20 mouse cellular contexts compared by ENCODE assay signal in genomic region chr10:43485751-43486268, GRCm38 (mm10). TPM values are rescaled to one million over a fixed set of nuclear protein-coding genes. Genes with fewer than 3 reads are reported as not detected.
A peak's percentile ranks its signal among the peaks of the same experiment; 100 is the strongest.
DNase-seq lines count a peak whose midpoint lies in the region; ATAC-seq and TF ChIP-seq lines count a peak whose summit lies in the region.
"Had no signal": no experiment of that assay in that cellular context is flagged by ENCODE, and none has a peak within 500 bp of the region (broad histone marks: within the 10 kb centered on the region; RNA-seq: fewer than 3 reads in every experiment).

No protein-coding gene starts in this region.

- TF ChIP-seq EP300 in lung, postnatal 0 days (IDR thresholded peaks at IDR 0.05), result no peak

- DNase-seq in heart, embryonic 10.5 days (ENCODE audit: low spot score), result no peak
- DNase-seq in heart, adult 9 months (ENCODE audit: low spot score in 2 of 2), result no peak
- DNase-seq in 416B (ENCODE audit: low read depth), result peak; percentile 42
- peak; percentile 69 for DNase-seq in A20 (ENCODE audit: low read depth, low spot score)
- DNase-seq in embryo, embryonic 11 days, result no peak
- no peak for DNase-seq in lung, postnatal 0 days (ENCODE audit: low spot score)
- DNase-seq: adrenal gland, adult 2 months; adrenal gland, postnatal 25 days; cerebellum, adult 2 months; cerebellum, postnatal 10 days; forebrain, postnatal 0 days; gastrocnemius, postnatal 36 days; kidney, adult 9 months had no signal

- WGBS in heart, embryonic 10.5 days, result 85% methylated on average over 6 of the region's 6 CpGs
- 73% methylated on average over 6 of the region's 6 CpGs for WGBS in lung, postnatal 0 days

- H3K27me3 ChIP-seq in heart, embryonic 10.5 days (ENCODE audit: insufficient read depth, poor library complexity, severe bottlenecking), result no peaks in the 10 kb centered on the region
- H3K27me3 ChIP-seq in lung, postnatal 0 days (replicated peaks; ENCODE audit: insufficient read depth, low read length), result no peaks in the 10 kb centered on the region
- H3K27me3 ChIP-seq: embryonic facial prominence, embryonic 13.5 days; forebrain, embryonic 13.5 days; heart, embryonic 12.5 days had no signal

- H3K36me3 ChIP-seq in heart, embryonic 10.5 days, result no peaks in the 10 kb centered on the region
- no peaks in the 10 kb centered on the region for H3K36me3 ChIP-seq in lung, postnatal 0 days (ENCODE audit: insufficient read depth, low read length)
- H3K36me3 ChIP-seq: embryonic facial prominence, embryonic 13.5 days; heart, embryonic 12.5 days had no signal

- peaks cover 71% of the 10 kb centered on the region for H3K4me1 ChIP-seq in heart, embryonic 10.5 days
- H3K4me1 ChIP-seq in lung, postnatal 0 days (ENCODE audit: insufficient read depth, low read depth, low read length), result 0 out of 2 replicates have a peak, but pooled peaks cover 4% of the 10 kb centered on the region

- H3K4me2 ChIP-seq in lung, postnatal 0 days (replicated peaks; ENCODE audit: low read depth, low read length), result no peak overlapping the region
- H3K4me2 ChIP-seq: embryonic facial prominence, embryonic 13.5 days; forebrain, embryonic 13.5 days; heart, embryonic 12.5 days; hindbrain, embryonic 14.5 days had no signal

- ATAC-seq in common myeloid progenitor, adult 5-6 weeks (replicated peaks; ENCODE audit: low read depth, poor library complexity, severe bottlenecking), result peak; percentile 42; the same call in 1 of the 2 replicates
- ATAC-seq in lung, postnatal 0 days, result no peak
- ATAC-seq: forebrain, embryonic 13.5 days; forebrain, postnatal 0 days; intestine, embryonic 16.5 days had no signal

- no peaks in the 10 kb centered on the region for H3K9me3 ChIP-seq in heart, embryonic 10.5 days
- H3K9me3 ChIP-seq in lung, postnatal 0 days (ENCODE audit: low read length), result no peaks in the 10 kb centered on the region
- H3K9me3 ChIP-seq: embryonic facial prominence, embryonic 13.5 days; forebrain, embryonic 13.5 days; heart, embryonic 12.5 days; hindbrain, embryonic 10.5 days had no signal

- no peak overlapping the region for H3K4me3 ChIP-seq in heart, embryonic 10.5 days
- H3K4me3 ChIP-seq in lung, postnatal 0 days (ENCODE audit: low read depth, low read length), result no peak overlapping the region
- H3K4me3 ChIP-seq: embryonic facial prominence, embryonic 13.5 days; forebrain, embryonic 13.5 days; heart, embryonic 12.5 days; hindbrain, embryonic 10.5 days had no signal

- no peak for TF ChIP-seq CTCF in lung, postnatal 0 days (IDR thresholded peaks at IDR 0.05)

- no peak overlapping the region for H3K9ac ChIP-seq in lung, postnatal 0 days (replicated peaks; ENCODE audit: low read depth)
- H3K9ac ChIP-seq: embryonic facial prominence, embryonic 13.5 days; forebrain, embryonic 13.5 days; forebrain, postnatal 0 days; heart, embryonic 12.5 days; hindbrain, embryonic 14.5 days had no signal

- H3K27ac ChIP-seq in heart, embryonic 10.5 days, result peak overlapping the region; percentile 43; the same call in 1 of the 2 replicates
- H3K27ac ChIP-seq in lung, postnatal 0 days (ENCODE audit: low read length), result no peak overlapping the region
- H3K27ac ChIP-seq: embryonic facial prominence, embryonic 13.5 days; forebrain, embryonic 13.5 days; hindbrain, embryonic 10.5 days; hindbrain, embryonic 14.5 days had no signal

RNA-seq across cellular contexts. Expression of gene Bend3, which starts 7.2 kb away (rescaled TPM):
- 5.4 and 5.8 TPM in 2 replicates for polyA plus RNA-seq in heart, embryonic 10.5 days (2016; fragmentation: Nextera tagmentation; extraction: Ambion mirVana)
- 6.8 and 8.4 TPM in 2 replicates for total RNA-seq in common myeloid progenitor, adult 5-6 weeks (2017)
- 0.81 and 0.89 TPM in 2 replicates for polyA plus RNA-seq in lung, postnatal 0 days (2015; fragmentation: Nextera tagmentation; extraction: Ambion mirVana)

RNA-seq across cellular contexts. Expression of gene Gm9803, which starts 38.1 kb away (rescaled TPM):
- polyA plus RNA-seq in heart, embryonic 10.5 days (2016; fragmentation: Nextera tagmentation; extraction: Ambion mirVana), result 15.2 and 15.9 TPM in 2 replicates
- 30.4 and 35.3 TPM in 2 replicates for total RNA-seq in common myeloid progenitor, adult 5-6 weeks (2017)
- polyA plus RNA-seq in lung, postnatal 0 days (2015; fragmentation: Nextera tagmentation; extraction: Ambion mirVana), result 9.1 and 21.1 TPM in 2 replicates

RNA-seq across cellular contexts. Expression of gene 1700021F05Rik, which starts 55.0 kb away (rescaled TPM):
- 90.1 and 96.5 TPM in 2 replicates for polyA plus RNA-seq in heart, embryonic 10.5 days (2016; fragmentation: Nextera tagmentation; extraction: Ambion mirVana)
- 49.1 and 78.7 TPM in 2 replicates for total RNA-seq in common myeloid progenitor, adult 5-6 weeks (2017)
- polyA plus RNA-seq in lung, postnatal 0 days (2015; fragmentation: Nextera tagmentation; extraction: Ambion mirVana), result 34.2 and 36.8 TPM in 2 replicates

Comparison
In these comparisons a context has a peak if more than half of its experiments do, and no peak if none do; other contexts are left out.
1. DNase-seq: peak in 416B (single experiment) and A20 (single experiment); none in heart, embryonic 10.5 days (single experiment), heart, adult 9 months (0 of 2), embryo, embryonic 11 days (single experiment) and lung, postnatal 0 days (single experiment).